Mouse (Mus musculus) layer of hippocampus, adult 9-10 months (tissue): ENCODE results near the gene Prss36.
A peak's percentile ranks its signal among the peaks of the same experiment; 100 is the strongest.
"Not testable (repeated sequence)": the region's sequence is repeated elsewhere in the genome, so short reads cannot be mapped to it uniquely, and the experiment has no call there.

Source experiments
- DNase-seq: peaks from one replicate; pipeline ENCODE4 v3.0.0; 2022; ENCODE audit warnings: low spot score

Prss36 gene

GRCm38 (mm10) chr7:127946470-127947023 lies at the start of gene Prss36:
TSS of gene Prss36 (minus strand) at chr7:127946725.
- no peak for DNase-seq

GRCm38 (mm10) chr7:127993341-127993977 lies 46.9 kb upstream of the Prss36 start, which contains the start of gene Pycard:
TSS of gene Pycard (minus strand) at chr7:127993867.
- DNase-seq: no peak

- DNase-seq: no peak
These were observed 46.2 kb upstream of the Prss36 start for GRCm38 (mm10) chr7:127992488-127993340.

- DNase-seq: peak; percentile 65
These were observed 45.3 kb upstream of the Prss36 start for GRCm38 (mm10) chr7:127991643-127992487.

GRCm38 (mm10) chr7:127988904-127989303 lies 42.4 kb upstream of the Prss36 start:
- no peak for DNase-seq

- DNase-seq: no peak
These were observed 34.1 kb upstream of the Prss36 start for GRCm38 (mm10) chr7:127980606-127981005.

GRCm38 (mm10) chr7:127978856-127979255 lies 32.3 kb upstream of the Prss36 start:
- no peak for DNase-seq

- no peak for DNase-seq
These were observed 27.9 kb upstream of the Prss36 start for GRCm38 (mm10) chr7:127974413-127974930.

- no peak for DNase-seq
These were observed 21.6 kb upstream of the Prss36 start for GRCm38 (mm10) chr7:127967922-127968828.

GRCm38 (mm10) chr7:127967004-127967921 lies 20.7 kb upstream of the Prss36 start, which contains the start of gene Fus:
TSS of gene Fus (plus strand) at chr7:127967457.
- DNase-seq: peak; percentile 94

- no peak for DNase-seq
These were observed 19.9 kb upstream of the Prss36 start for GRCm38 (mm10) chr7:127966371-127966918.

GRCm38 (mm10) chr7:127959364-127959763 lies 12.8 kb upstream of the Prss36 start:
- no peak for DNase-seq

- DNase-seq: no peak
These were observed 6.5 kb upstream of the Prss36 start for GRCm38 (mm10) chr7:127952864-127953581.

- no peak for DNase-seq
These were observed 1.9 kb downstream of the Prss36 start for GRCm38 (mm10) chr7:127944614-127945013.

- DNase-seq: not testable (repeated sequence)
These were observed 4.4 kb downstream of the Prss36 start for GRCm38 (mm10) chr7:127942097-127942496.

- DNase-seq: no peak
These were observed 10.2 kb downstream of the Prss36 start for GRCm38 (mm10) chr7:127936216-127936884.

GRCm38 (mm10) chr7:127935748-127936159 lies 10.8 kb downstream of the Prss36 start:
- DNase-seq: no peak
